Mouse (Mus musculus) erythroblast, embryonic 14.5 days (primary cell): ENCODE data around the gene Cpn2.

ENCODE experiments used
- GATA1 ChIP-seq: IDR thresholded peaks from 2 replicates; pipeline ENCODE4 v1.6.1; 2012; ENCODE audit warnings: low read length, inconsistent platforms, mixed read lengths
- TAL1 ChIP-seq: IDR thresholded peaks from 3 replicates; pipeline ENCODE4 v1.6.1; 2012; ENCODE audit warnings: low read length, inconsistent platforms, mixed read lengths

DNA sequence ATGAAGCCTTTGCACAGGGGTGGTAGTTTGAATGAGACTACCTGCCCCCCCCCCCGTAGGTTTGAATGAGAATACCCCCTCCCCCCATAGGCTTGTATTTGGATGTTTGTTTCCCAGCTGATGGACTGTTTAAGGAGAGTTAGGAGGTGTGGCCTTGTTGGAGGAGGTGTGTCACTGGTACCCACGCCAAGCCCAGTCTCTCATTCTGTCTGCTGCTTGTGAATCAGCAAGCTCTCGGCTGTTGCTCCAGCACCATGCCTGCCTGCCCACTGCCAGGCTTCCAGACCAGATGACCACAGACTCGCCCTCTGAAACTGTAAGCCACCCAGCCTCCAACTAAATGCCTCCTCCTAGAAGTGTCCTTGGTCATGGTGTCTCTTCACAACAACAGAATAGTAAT is 4.1 kb downstream of the Cpn2 start:
- TF ChIP-seq TAL1 (no peak), GATA1 (no peak)
